Mouse (Mus musculus): ENCODE measurements at regions not wholly inside any gene's neighbourhood (a gene's known extent, or its start where the extent isn't known, plus 50 kb on each side); places are given as distances from the start of the nearest gene placed in this dataset.

DNA sequence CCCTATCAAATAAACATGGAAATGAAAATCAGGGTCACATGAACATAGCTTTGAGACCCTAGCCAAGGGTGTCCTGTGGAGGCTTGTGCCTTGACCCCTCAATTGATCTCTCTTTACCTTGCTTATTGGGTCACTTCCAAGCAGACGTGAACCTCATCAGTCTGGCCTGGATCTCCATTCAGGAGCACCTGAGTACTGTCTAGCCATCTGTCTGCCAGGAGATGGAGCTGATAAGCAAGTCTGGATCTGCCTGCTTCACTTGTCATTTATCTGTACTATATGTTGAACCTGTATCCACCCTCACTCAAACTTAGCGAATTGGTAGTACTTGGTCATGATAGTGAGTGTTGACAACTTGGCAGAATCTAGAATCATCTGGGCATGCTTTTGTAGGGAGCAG, 58.2 kb upstream of the Cacnb2 start:
- peak; percentile 3 for DNase-seq (ENCODE audit: low read depth, low spot score)

DNA sequence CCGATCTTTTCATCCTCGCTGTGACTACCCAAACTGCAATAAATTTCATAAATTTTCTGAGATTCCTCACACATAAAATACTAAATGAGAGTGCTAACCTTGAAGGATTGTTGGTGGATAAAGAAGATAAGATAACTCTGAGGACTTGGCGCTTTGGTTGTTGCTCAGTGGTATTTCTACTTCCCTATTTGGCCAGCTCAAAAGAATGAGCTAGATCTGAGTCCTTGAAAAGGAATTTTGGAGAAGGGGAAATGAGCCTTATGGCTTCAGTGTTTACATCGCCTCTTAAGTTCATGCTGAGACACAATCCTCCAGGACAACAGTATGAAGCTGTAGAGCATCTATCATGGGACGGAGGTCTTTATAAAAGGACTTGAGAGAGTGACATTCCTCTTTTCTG, 54.2 kb upstream of the Cacnb2 start:
- no peak for DNase-seq (ENCODE audit: low read depth, low spot score)

DNA sequence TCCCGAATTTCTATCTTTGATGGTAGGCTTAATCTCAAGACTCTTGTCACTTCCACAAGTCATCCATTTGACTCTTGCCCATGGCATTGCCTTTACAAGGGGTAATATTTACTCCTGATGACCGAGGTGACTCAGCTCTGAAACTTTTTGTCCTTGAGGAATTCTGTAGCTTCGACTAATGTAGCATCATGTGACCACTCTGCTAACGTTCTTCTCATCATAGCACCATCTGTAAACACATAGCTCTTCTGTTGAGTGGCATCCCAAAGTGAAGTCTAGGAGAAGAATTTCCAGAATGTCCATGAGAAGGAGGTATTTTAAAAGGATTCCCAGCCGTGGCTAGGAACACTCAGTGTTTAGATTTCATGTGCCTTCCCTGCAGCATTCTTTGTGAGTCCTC, 53.3 kb upstream of the Cacnb2 start:
- no peak for DNase-seq (ENCODE audit: low read depth, low spot score)

DNA sequence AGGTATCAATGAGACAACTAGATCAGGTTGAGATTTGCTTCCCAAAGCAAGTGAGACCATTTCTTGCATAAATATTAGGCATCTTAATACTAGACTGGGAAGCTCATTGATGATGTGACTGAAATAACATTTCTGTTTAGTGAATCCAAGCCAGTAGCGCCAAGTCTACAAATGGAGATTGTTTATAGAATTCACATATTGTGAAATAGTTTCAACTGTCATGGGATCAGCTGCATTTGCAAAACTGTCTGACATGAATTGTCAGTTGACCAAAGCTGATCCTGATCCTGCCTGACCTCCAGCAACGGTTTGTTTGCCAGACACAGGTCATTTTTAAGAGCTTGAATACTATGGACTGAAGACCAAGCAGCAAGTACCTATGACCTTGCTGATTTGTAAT, 52.1 kb upstream of the Cacnb2 start:
- no peak for DNase-seq (ENCODE audit: low read depth, low spot score)

Measured in ES-CJ7 (cell line).